ENCODE assay signal across 8 mouse cellular contexts in the genomic region with DNA sequence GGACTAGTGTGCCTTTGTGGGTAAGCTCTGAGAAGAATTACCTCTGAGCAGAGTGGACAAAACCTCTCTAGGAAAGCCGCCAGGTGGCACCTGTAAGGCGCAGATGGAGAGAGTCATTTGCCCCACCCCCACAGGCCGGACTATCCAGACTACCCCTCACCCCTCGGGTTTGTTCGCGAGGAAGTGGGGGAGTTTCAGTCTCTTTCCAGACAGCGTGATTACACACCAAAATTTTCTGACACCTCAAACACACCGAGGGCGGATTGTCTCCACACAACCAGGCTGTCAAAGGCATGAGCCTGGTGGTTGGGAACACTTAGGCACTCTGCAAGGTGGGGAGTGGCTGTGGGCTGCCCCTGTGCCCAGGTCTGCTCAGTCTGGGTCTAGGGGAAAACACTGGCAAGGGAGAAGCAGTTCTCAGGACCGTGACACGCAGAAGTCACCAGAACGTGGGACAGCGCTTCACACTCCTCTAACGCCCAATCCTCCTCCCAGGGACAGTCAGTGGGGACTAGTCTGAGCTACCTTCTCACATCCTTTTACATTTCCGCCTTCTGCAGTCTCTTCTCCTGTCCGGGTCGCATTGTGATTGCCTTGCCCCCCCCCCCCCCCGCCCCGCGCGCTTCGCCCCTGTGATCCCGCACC. TPM values are rescaled to one million over a fixed set of nuclear protein-coding genes. Genes with fewer than 3 reads are reported as not detected.
DNase-seq lines count a peak whose midpoint lies in the region; ATAC-seq lines count a peak whose summit lies in the region.

No protein-coding gene starts in this region.

- peak overlapping the region; percentile 67 for H3K27ac ChIP-seq in embryonic facial prominence, embryonic 10.5 days (replicated peaks)
- peak overlapping the region; percentile 76 for H3K27ac ChIP-seq in heart, embryonic 15.5 days
- H3K27ac ChIP-seq in liver, embryonic 13.5 days, result no peak overlapping the region
- no peak overlapping the region for H3K27ac ChIP-seq in stomach, embryonic 14.5 days (ENCODE audit: low read length)

- WGBS in embryonic facial prominence, embryonic 10.5 days, result 1% methylated on average over 22 of the region's 23 CpGs
- WGBS in heart, embryonic 15.5 days, result 1% methylated on average over 15 of the region's 23 CpGs
- WGBS in liver, embryonic 13.5 days (ENCODE audit: insufficient replicate concordance), result under 1% methylated on average over 19 of the region's 23 CpGs
- WGBS in stomach, embryonic 14.5 days, result under 1% methylated on average over 16 of the region's 23 CpGs

- peak overlapping the region; percentile 64 for H3K9ac ChIP-seq in heart, embryonic 15.5 days
- H3K9ac ChIP-seq in liver, embryonic 13.5 days, result no peak overlapping the region
- H3K9ac ChIP-seq in stomach, embryonic 14.5 days (replicated peaks; ENCODE audit: low read depth, low read length), result peak overlapping the region; percentile 21; the same call in 1 of the 2 replicates

- peak overlapping the region; percentile 77 for H3K4me3 ChIP-seq in embryonic facial prominence, embryonic 10.5 days
- peak overlapping the region; percentile 80 for H3K4me3 ChIP-seq in heart, embryonic 15.5 days
- peak overlapping the region; percentile 55 for H3K4me3 ChIP-seq in liver, embryonic 13.5 days (replicated peaks)
- peak overlapping the region; percentile 60 for H3K4me3 ChIP-seq in stomach, embryonic 14.5 days (ENCODE audit: low read depth, low read length)

- DNase-seq in 416B (ENCODE audit: low read depth), result peak; percentile 53
- DNase-seq in adrenal gland, postnatal 10 days, result peak; percentile 80
- peak; percentile 79 for DNase-seq in embryonic facial prominence, embryonic 10.5 days (ENCODE audit: low spot score)
- peak; percentile 76 for DNase-seq in kidney, postnatal 14 days
- DNase-seq in liver, embryonic 13.5 days, result peak; percentile 6
- peak; percentile 43 to 80 for DNase-seq in natural killer cell, adult 2 months (ENCODE audit: low spot score in 2 of 2)

- H3K36me3 ChIP-seq in embryonic facial prominence, embryonic 10.5 days (replicated peaks), result no peaks in the 10 kb centered on the region
- H3K36me3 ChIP-seq in heart, embryonic 15.5 days, result no peaks in the 10 kb centered on the region
- no peaks in the 10 kb centered on the region for H3K36me3 ChIP-seq in liver, embryonic 13.5 days
- H3K36me3 ChIP-seq in stomach, embryonic 14.5 days (ENCODE audit: control insufficient read depth, insufficient read depth, low read length), result no peaks in the 10 kb centered on the region

- peak overlapping the region; percentile 93 for H3K4me2 ChIP-seq in heart, embryonic 15.5 days
- peak overlapping the region; percentile 70 for H3K4me2 ChIP-seq in liver, embryonic 13.5 days
- H3K4me2 ChIP-seq in stomach, embryonic 14.5 days (replicated peaks; ENCODE audit: low read depth, low read length), result peak overlapping the region; percentile 85

- H3K9me3 ChIP-seq in embryonic facial prominence, embryonic 10.5 days, result no peaks in the 10 kb centered on the region
- H3K9me3 ChIP-seq in heart, embryonic 15.5 days (replicated peaks), result no peaks in the 10 kb centered on the region
- no peaks in the 10 kb centered on the region for H3K9me3 ChIP-seq in liver, embryonic 13.5 days (replicated peaks)
- H3K9me3 ChIP-seq in stomach, embryonic 14.5 days (ENCODE audit: control insufficient read depth, low read depth, low read length), result no peaks in the 10 kb centered on the region

- peak; percentile 49 for ATAC-seq in heart, embryonic 15.5 days (replicated peaks; ENCODE audit: insufficient number of reproducible peaks, insufficient read depth, low FRiP score, low read depth)
- peak; percentile 39 for ATAC-seq in liver, embryonic 13.5 days (ENCODE audit: low read depth)
- ATAC-seq in stomach, embryonic 14.5 days (ENCODE audit: insufficient number of reproducible peaks, insufficient read depth, low FRiP score, low read depth), result peak; percentile 76

- H3K27me3 ChIP-seq in embryonic facial prominence, embryonic 10.5 days (replicated peaks; ENCODE audit: low read depth, poor library complexity, severe bottlenecking), result peaks cover 20% of the 10 kb centered on the region
- H3K27me3 ChIP-seq in heart, embryonic 15.5 days, result peaks cover 11% of the 10 kb centered on the region
- peaks cover 13% of the 10 kb centered on the region for H3K27me3 ChIP-seq in liver, embryonic 13.5 days
- no peaks in the 10 kb centered on the region for H3K27me3 ChIP-seq in stomach, embryonic 14.5 days (ENCODE audit: control insufficient read depth, insufficient read depth, low read length)

- H3K4me1 ChIP-seq in embryonic facial prominence, embryonic 10.5 days, result peaks cover 18% of the 10 kb centered on the region
- H3K4me1 ChIP-seq in heart, embryonic 15.5 days (replicated peaks), result peaks cover 17% of the 10 kb centered on the region
- no peaks in the 10 kb centered on the region for H3K4me1 ChIP-seq in liver, embryonic 13.5 days (replicated peaks)
- H3K4me1 ChIP-seq in stomach, embryonic 14.5 days (ENCODE audit: control insufficient read depth, insufficient read depth, low read length), result no peaks in the 10 kb centered on the region

RNA-seq across cellular contexts. Expression of gene Inpp4b, which starts 0.6 kb away (rescaled TPM):
- total RNA-seq in adrenal gland, postnatal 10 days (2021), result 10 to 100 TPM in 1 of 2 experiments, 1 to 10 TPM in 1; 6.7 to 12.6 TPM
- 10.8 and 12.4 TPM in 2 replicates for polyA plus RNA-seq in embryonic facial prominence, embryonic 10.5 days (2016; fragmentation: Nextera tagmentation; extraction: Ambion mirVana)
- polyA plus RNA-seq in heart, embryonic 15.5 days (2015; fragmentation: Nextera tagmentation; extraction: Ambion mirVana), result 11.4 and 13.8 TPM in 2 replicates
- 1.9 and 2.2 TPM in 2 replicates for polyA plus RNA-seq in liver, embryonic 13.5 days (2015; fragmentation: Nextera tagmentation; extraction: Ambion mirVana)
- 5.2 and 7.8 TPM in 2 replicates for polyA plus RNA-seq in stomach, embryonic 14.5 days (2014; fragmentation: Nextera tagmentation; extraction: Ambion mirVana)

Comparison
In these comparisons a context has a peak if more than half of its experiments do, and no peak if none do; other contexts are left out.
1. DNase-seq: peak in every context shown above with its lines; median percentile 80 in adrenal gland, postnatal 10 days; 79 in embryonic facial prominence, embryonic 10.5 days; 76 in kidney, postnatal 14 days; 62 in natural killer cell, adult 2 months; 53 in 416B; 6 in liver, embryonic 13.5 days.
2. H3K27ac ChIP-seq: peak in embryonic facial prominence, embryonic 10.5 days (single experiment) and heart, embryonic 15.5 days (single experiment); none in liver, embryonic 13.5 days (single experiment) and stomach, embryonic 14.5 days (single experiment).
3. Peak in every context shown above with its lines, with median percentiles within 50 percentile points of each other: H3K4me3 ChIP-seq, ATAC-seq and H3K4me2 ChIP-seq.